Mouse (Mus musculus) kidney, adult 9 months (tissue): Measurements from ENCODE around the gene A730061H03Rik.

Experiments used
- DNase-seq: peaks from one replicate; pipeline ENCODE4 v3.0.0; 2022

Gene A730061H03Rik

GRCm38 (mm10) chr14:55580731-55581130, 20.5 kb upstream of the A730061H03Rik start:
- no peak for DNase-seq

- DNase-seq, result no peak
Measured at GRCm38 (mm10) chr14:55579511-55580496, 19.6 kb upstream of the A730061H03Rik start.

- DNase-seq, result peak; percentile 79
Measured at GRCm38 (mm10) chr14:55578668-55579269, 18.6 kb upstream of the A730061H03Rik start.

- DNase-seq, result peak; percentile 77
Measured at GRCm38 (mm10) chr14:55577871-55578667, 17.9 kb upstream of the A730061H03Rik start, which contains the start of gene Psme1. Psme1 (plus strand) TSS chr14:55578123.

- DNase-seq, result peak; percentile 42
Measured at GRCm38 (mm10) chr14:55576376-55576775, 16.2 kb upstream of the A730061H03Rik start.

GRCm38 (mm10) chr14:55575711-55576110, 15.5 kb upstream of the A730061H03Rik start:
- peak; percentile 66 for DNase-seq

GRCm38 (mm10) chr14:55575302-55575701, 15.1 kb upstream of the A730061H03Rik start, which contains the start of gene Fitm1:
Fitm1 (plus strand) TSS chr14:55575617.
- no peak for DNase-seq

GRCm38 (mm10) chr14:55571760-55572159, 11.6 kb upstream of the A730061H03Rik start:
- no peak for DNase-seq

GRCm38 (mm10) chr14:55570588-55570987, 10.4 kb upstream of the A730061H03Rik start:
- DNase-seq, result no peak

- peak; percentile 64 for DNase-seq
Measured at GRCm38 (mm10) chr14:55567496-55567895, 7.3 kb upstream of the A730061H03Rik start.

- DNase-seq, result no peak
Measured at GRCm38 (mm10) chr14:55565748-55566147, 5.5 kb upstream of the A730061H03Rik start.

GRCm38 (mm10) chr14:55563249-55563648, 3.0 kb upstream of the A730061H03Rik start:
- no peak for DNase-seq

GRCm38 (mm10) chr14:55561860-55562259, 1.7 kb upstream of the A730061H03Rik start:
- DNase-seq, result no peak

GRCm38 (mm10) chr14:55559799-55560201, 406 bp downstream of the A730061H03Rik start, which contains the start of gene Dcaf11:
Dcaf11 (plus strand) TSS chr14:55560006.
- DNase-seq, result peak; percentile 97

GRCm38 (mm10) chr14:55558740-55559448, 1.3 kb downstream of the A730061H03Rik start:
- no peak for DNase-seq

GRCm38 (mm10) chr14:55557587-55557986, 2.6 kb downstream of the A730061H03Rik start:
- peak; percentile 60 for DNase-seq

- peak; percentile 95 for DNase-seq
Measured at GRCm38 (mm10) chr14:55557003-55557402, 3.2 kb downstream of the A730061H03Rik start.

GRCm38 (mm10) chr14:55555788-55556187, 4.4 kb downstream of the A730061H03Rik start:
- DNase-seq, result no peak

- DNase-seq, result no peak
Measured at GRCm38 (mm10) chr14:55554635-55555034, 5.6 kb downstream of the A730061H03Rik start.

GRCm38 (mm10) chr14:55551794-55552193, 8.4 kb downstream of the A730061H03Rik start:
- no peak for DNase-seq

GRCm38 (mm10) chr14:55551347-55551746, 8.9 kb downstream of the A730061H03Rik start:
- DNase-seq, result no peak

GRCm38 (mm10) chr14:55550191-55550590, 10.0 kb downstream of the A730061H03Rik start:
- DNase-seq, result no peak
